Mouse (Mus musculus) erythroid progenitor cell, adult 5-6 weeks (primary cell): ENCODE data around the gene Smc3. TPM values are rescaled to one million over a fixed set of nuclear protein-coding genes. Genes with fewer than 3 reads are reported as not detected.
"Not testable (repeated sequence)": the region's sequence is repeated elsewhere in the genome, so short reads cannot be mapped to it uniquely, and the experiment has no call there.

Experiments
- ATAC-seq: replicated peaks from 2 replicates; pipeline ENCODE4 v1.8.0; 2016; ENCODE audit warnings: moderate number of reproducible peaks, mild to moderate bottlenecking, moderate TSS enrichment, inconsistent platforms; ENCODE audit not compliant: poor library complexity, low FRiP score, severe bottlenecking
- total RNA-seq, 2 experiments: library from RNA; stranded (forward) in 1 of 2; stranded (reverse) in 1 of 2; fragments of 150-400 nt in 1 of 2; fragments of 186-747, 209-891 nt in 1 of 2; gene quantifications; 2 replicates each; pipeline versions ENCODE4 v1.2.3 to v1.2.4; 2015 to 2017; ENCODE audit warnings: low replicate concordance in 2 of 2

The Smc3 gene
- total RNA-seq, 2 experiments from 2014 or later = 138 to 213 TPM

GRCm38 (mm10) chr19:53649802-53650201 lies 49.6 kb downstream of the Smc3 start:
- ATAC-seq = no peak

- no peak for ATAC-seq
Measured at GRCm38 (mm10) chr19:53650921-53651320, 50.7 kb downstream of the Smc3 start.

DNA sequence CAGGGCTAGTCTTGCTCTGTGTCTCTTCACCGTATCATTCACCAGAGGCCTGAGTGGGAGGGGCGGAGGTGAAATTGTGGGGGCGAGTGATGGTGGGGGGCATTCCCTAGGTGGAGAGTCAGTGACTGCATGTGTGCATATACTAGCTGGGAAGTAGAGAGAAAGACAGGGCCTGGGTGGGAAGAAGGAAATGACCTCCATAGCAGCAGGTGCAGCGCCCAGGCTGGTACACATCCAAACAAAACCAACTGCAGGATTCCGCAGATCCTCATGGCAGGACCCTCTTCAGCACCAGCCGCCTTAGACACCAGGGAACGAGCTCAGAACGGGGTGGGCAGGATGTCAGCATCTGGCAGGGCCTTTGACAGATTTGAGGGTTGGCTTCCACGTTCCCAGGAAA lies 52.1 kb downstream of the Smc3 start:
- no peak for ATAC-seq

GRCm38 (mm10) chr19:53653624-53654467 lies 53.6 kb downstream of the Smc3 start:
- ATAC-seq = no peak

GRCm38 (mm10) chr19:53656443-53656842 lies 56.2 kb downstream of the Smc3 start:
- not testable (repeated sequence) for ATAC-seq

GRCm38 (mm10) chr19:53657437-53657836 lies 57.2 kb downstream of the Smc3 start:
- no peak for ATAC-seq

DNA sequence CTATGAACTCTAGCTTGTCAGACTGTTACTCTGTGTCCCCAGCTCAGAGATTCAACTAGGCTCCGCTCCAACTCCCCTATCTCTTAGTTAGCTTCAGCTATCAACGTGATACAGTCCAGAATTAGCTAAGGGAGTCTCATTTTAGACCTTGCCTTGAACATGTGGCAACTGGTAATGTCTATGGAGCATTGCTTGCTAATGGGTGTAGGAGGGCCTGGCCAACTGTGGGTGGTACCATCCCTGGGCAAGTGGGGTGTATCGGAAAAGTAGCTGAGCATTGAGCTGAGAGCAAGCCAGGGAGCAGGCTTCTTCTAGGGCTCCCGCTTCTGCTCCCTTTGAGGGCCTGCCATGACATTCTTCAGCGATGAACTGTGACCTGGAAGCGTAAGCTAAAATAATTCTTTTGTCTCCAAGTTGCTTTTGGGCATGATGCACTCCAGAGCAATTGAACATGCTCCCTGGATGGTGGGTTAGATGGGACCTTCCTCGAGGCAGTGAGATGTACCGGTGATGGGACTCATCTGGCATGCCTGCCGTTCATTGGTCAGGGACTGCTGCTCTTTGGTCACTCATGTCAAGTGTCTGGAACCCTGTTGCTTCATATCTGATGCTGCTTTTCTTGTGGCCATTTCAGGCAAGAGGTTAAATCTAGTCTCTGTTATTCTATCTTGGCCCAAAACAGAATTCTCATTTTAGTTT lies 60.7 kb downstream of the Smc3 start:
- no peak for ATAC-seq

- ATAC-seq = no peak
Measured at GRCm38 (mm10) chr19:53661938-53662722, 61.9 kb downstream of the Smc3 start.

GRCm38 (mm10) chr19:53664831-53665230 lies 64.6 kb downstream of the Smc3 start:
- ATAC-seq = no peak

GRCm38 (mm10) chr19:53665391-53665790 lies 65.2 kb downstream of the Smc3 start:
- no peak for ATAC-seq

DNA sequence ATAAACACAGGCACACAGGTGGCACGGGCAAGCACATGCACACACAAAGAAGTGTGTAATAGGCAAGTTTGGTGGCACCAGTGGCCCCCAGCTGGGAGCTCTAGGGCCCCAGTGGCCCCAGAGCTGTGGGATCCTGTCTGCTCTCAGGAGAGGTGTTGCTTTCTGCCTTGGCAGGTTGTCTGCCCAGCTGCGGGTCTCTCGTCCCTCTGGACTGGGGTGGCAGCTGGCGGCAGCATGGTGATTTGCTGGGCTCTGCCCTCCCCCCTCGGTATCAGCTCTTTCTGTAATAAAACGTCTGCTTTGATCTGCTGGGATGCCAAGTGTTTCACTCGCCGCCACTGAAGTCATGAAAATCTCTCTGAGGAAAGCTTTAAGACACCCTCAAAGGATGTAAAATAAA lies 66.5 kb downstream of the Smc3 start:
- ATAC-seq = no peak

DNA sequence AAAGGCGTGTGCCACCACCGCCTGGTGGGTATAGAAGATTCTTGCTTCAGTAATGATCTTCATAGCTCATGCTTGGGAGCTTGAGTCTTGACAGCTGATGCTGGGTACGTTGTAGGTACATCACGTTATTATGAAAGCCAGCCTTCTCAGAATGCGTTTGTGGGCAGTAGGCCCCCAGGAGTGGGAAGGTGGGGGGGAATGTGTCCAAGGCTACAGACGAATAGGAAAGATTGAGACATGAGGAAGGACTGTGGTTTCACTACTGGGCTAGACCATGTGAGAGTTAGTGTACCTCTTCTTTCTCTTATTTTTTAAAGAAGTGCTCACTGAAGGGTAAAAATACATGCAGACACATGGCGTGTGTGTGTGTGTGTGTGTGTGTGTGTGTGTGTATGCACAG lies 68.6 kb downstream of the Smc3 start:
- no peak for ATAC-seq

GRCm38 (mm10) chr19:53670625-53671141 lies 70.5 kb downstream of the Smc3 start:
- no peak for ATAC-seq

DNA sequence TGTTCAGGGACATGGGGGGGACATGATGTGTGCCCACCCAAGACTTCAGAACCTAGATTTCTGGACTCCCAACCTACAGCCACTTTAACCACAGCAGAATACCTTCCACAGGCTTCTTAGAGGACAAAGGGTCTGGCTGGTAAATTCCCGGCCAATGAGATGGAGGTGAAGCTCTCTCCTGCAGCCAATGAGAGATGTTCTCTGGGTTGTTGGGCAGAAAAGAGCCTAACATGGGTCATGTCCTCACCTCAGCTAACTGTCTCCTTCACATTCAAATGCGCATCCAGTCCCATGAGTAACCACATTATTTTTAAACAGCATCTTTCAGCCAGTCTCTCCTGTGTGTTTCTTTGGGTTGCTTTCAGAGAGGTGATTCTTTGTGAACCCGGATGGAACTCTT lies 71.2 kb downstream of the Smc3 start:
- ATAC-seq = no peak

GRCm38 (mm10) chr19:53674131-53674925 lies 74.1 kb downstream of the Smc3 start:
- ATAC-seq = no peak

- ATAC-seq = no peak
Measured at GRCm38 (mm10) chr19:53676228-53676627, 76.0 kb downstream of the Smc3 start.

DNA sequence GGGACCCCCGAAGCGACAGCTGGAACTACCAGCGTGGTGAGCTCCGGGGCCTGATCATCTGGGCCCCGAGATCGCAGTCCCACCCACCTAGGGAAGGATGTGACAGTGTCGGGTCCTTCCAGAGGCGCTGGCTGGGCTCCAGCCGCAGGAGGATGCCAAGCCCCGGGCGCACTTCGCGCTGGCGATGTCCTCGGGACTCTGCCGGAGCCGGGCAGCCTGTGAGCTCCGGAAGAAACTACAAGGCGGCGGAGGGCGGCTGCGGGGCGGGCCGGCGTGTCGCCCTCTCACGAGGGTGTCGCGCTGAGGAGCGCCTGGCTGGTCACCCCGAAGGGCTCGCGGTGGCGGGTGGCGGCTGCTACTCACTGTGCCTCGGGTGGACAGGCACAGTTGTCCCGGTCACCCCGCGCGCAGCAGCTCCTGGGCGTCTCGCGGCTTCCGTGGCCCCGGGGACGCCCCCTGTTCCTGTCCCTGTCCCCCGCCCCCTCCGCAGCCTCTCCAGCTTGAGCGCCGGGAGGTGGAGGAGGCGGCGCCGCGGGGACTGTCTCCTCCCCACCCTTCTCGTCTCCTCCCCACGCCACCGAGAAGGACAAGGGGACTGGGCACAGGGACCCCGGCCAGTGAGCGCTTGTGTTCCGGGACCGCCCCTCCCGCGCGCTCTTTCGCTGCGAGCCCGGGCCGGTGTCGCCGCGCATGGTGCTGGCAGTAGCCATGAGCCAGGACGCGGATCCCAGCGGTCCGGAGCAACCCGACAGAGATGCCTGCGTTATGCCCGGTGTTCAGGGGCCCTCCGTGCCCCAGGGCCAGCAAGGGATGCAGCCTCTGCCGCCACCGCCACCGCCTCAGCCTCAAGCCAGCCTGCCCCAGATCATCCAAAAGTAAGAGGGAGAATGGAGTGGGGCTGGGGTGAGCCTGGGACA lies 76.8 kb downstream of the Smc3 start, which contains the start of gene Rbm20:
Gene Rbm20, plus strand, starts transcription at position 589 of the 917 bp plus-strand sequence.
- no peak for ATAC-seq

- ATAC-seq = no peak
Measured at GRCm38 (mm10) chr19:53679194-53679593, 79.0 kb downstream of the Smc3 start.
